Mouse (Mus musculus): ENCODE measurements around the gene Glrx5.

DNA sequence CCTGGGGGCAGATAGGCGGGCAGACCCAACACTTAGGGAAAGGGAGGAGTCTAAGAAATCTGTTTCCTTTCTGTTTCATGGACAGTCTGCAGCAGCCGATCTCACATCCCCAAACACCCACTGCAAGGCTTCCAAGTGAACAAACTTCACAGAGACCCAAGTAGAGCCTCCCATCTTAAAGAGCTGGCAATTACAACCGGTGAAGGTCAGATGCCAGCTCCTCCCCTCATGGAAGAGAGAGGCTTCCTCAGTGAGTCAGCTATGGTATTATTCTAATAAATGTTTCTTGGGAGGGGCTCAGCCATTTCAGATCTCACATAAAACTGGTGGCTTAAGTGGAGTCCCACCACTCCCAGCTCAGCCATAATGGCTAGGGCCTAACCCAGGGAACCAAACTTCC lies 28.8 kb upstream of the Glrx5 start:
- TF ChIP-seq GATA1 (IDR thresholded peaks at IDR 0.05; ENCODE audit: borderline replicate concordance, low read length) (no peak), FLI1 (IDR thresholded peaks at IDR 0.05; ENCODE audit: low read length) (no peak)
